Mouse (Mus musculus): ENCODE results near the gene Ugt1a8. TPM values are rescaled to one million over a fixed set of nuclear protein-coding genes. Genes with fewer than 3 reads are reported as not detected.

Gene Ugt1a8
- polyA plus RNA-seq, 1 experiment from 2014 or later = not detected

DNA sequence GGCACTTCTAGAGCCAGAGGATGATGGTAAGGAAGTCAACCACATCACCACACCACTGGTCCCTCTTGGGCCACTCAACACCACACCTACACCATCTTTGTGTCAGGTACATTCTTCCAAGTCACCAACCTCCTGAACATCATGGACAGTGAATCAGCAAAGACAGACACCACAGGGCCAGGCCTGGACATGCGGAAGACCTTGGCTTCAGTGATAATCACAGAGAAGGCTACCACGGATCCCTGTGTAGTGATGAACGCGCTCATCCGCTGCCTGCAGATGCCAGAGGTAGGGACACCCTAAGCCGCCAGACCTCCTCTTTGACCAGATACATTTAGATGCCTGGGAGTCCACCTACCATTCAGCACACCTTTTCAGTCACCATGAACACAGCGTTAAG is 140.5 kb downstream of the Ugt1a8 start:
- WGBS = 71% methylated on average over 7 of the region's 7 CpGs
- Histone ChIP-seq H3K4me2 (ENCODE audit: low read depth, low read length) (no peak overlapping the region), H3K27me3 (ENCODE audit: control insufficient read depth, insufficient read depth, low read depth, low read length) (no peaks in the 10 kb centered on the region), H3K9ac (ENCODE audit: low read length) (no peak overlapping the region), H3K27ac (ENCODE audit: low read length) (no peak overlapping the region), H3K4me3 (ENCODE audit: low read length) (no peak overlapping the region), H3K9me3 (ENCODE audit: control insufficient read depth, low read length) (peaks cover 63% of the 10 kb centered on the region), H3K36me3 (ENCODE audit: control insufficient read depth, insufficient read depth, low read length) (no peaks in the 10 kb centered on the region), H3K4me1 (replicated peaks; ENCODE audit: control insufficient read depth, insufficient read depth, low read length) (no peaks in the 10 kb centered on the region)
- no peak for ATAC-seq (ENCODE audit: low read depth)

DNA sequence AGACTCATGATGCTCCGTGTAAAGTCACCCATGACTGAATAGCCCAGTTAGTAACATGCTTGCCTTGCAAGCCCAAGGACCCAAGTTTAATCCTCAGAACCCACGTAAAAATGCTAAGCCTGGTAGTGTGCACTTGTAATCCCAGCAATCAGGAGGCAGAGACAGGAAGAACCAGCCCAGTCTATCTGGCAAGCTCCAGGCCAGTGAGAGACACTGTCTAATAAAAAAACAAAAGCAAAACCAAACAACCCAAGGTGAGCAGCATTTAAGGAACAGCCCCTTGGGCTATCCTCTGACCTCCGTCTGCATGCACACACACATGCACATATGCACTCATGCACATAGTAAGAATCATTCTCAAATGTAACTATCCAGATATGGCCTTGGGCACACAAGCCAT is 142.0 kb downstream of the Ugt1a8 start:
- H3K27ac ChIP-seq (ENCODE audit: low read length) = no peak overlapping the region
- no peak for ATAC-seq (ENCODE audit: low read depth)
- WGBS = 74% methylated on average over 3 of the region's 3 CpGs

DNA sequence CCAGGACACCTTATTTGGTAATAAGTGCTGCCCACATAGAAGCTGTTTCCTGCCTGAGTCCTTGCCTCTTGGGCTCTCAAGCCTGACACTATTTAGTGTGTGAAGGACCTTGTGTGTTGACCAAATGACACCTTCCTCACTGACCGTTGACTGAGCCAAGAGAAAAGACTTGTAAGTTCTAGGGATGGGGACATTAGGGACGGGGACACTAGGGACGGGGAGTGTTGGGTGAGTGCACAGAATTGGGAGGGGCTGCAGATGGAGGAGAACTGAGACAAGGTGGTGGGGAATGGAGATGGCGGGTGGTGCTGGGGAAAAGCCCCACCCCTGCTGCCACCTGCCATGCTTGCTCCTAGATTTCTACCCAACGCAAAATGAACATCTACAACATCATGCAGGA is 142.4 kb downstream of the Ugt1a8 start:
- 76% methylated on average over 5 of the region's 5 CpGs for WGBS
- Histone ChIP-seq H3K27ac (ENCODE audit: low read length) (no peak overlapping the region), H3K4me1 (replicated peaks; ENCODE audit: control insufficient read depth, insufficient read depth, low read length) (no peaks in the 10 kb centered on the region), H3K36me3 (ENCODE audit: control insufficient read depth, insufficient read depth, low read length) (no peaks in the 10 kb centered on the region), H3K27me3 (ENCODE audit: control insufficient read depth, insufficient read depth, low read depth, low read length) (no peaks in the 10 kb centered on the region), H3K4me2 (ENCODE audit: low read depth, low read length) (no peak overlapping the region), H3K9ac (ENCODE audit: low read length) (no peak overlapping the region), H3K4me3 (ENCODE audit: low read length) (no peak overlapping the region), H3K9me3 (ENCODE audit: control insufficient read depth, low read length) (peaks cover 78% of the 10 kb centered on the region)
- ATAC-seq (ENCODE audit: low read depth) = no peak

More for the DNA sequence above, 142.0 kb downstream of the Ugt1a8 start:
- Histone ChIP-seq H3K27me3 (ENCODE audit: control insufficient read depth, insufficient read depth, low read depth, low read length) (no peaks in the 10 kb centered on the region), H3K9ac (ENCODE audit: low read length) (no peak overlapping the region), H3K9me3 (ENCODE audit: control insufficient read depth, low read length) (peaks cover 75% of the 10 kb centered on the region), H3K36me3 (ENCODE audit: control insufficient read depth, insufficient read depth, low read length) (no peaks in the 10 kb centered on the region), H3K4me3 (ENCODE audit: low read length) (no peak overlapping the region), H3K4me2 (ENCODE audit: low read depth, low read length) (no peak overlapping the region), H3K4me1 (replicated peaks; ENCODE audit: control insufficient read depth, insufficient read depth, low read length) (no peaks in the 10 kb centered on the region)

DNA sequence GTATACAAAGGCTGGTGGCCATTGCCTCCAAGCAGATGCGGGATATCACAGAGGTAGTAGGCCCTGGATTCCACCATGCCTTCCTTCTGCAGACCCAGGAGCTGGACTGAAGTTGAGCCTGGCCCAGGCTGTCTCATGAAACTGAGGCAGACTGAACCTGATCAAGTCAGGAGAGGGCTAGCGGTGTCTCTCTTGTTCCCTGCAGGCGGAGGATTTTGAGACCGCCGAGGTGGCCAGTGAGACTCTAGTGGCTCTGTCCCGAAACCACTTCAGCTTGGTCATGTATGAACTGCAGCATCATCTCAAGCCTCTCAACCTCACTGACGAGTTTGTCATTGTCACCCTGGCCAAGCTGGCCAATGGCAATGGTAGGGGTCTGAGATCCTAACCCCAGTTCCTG is 142.8 kb downstream of the Ugt1a8 start:
- no peak for ATAC-seq (ENCODE audit: low read depth)

DNA sequence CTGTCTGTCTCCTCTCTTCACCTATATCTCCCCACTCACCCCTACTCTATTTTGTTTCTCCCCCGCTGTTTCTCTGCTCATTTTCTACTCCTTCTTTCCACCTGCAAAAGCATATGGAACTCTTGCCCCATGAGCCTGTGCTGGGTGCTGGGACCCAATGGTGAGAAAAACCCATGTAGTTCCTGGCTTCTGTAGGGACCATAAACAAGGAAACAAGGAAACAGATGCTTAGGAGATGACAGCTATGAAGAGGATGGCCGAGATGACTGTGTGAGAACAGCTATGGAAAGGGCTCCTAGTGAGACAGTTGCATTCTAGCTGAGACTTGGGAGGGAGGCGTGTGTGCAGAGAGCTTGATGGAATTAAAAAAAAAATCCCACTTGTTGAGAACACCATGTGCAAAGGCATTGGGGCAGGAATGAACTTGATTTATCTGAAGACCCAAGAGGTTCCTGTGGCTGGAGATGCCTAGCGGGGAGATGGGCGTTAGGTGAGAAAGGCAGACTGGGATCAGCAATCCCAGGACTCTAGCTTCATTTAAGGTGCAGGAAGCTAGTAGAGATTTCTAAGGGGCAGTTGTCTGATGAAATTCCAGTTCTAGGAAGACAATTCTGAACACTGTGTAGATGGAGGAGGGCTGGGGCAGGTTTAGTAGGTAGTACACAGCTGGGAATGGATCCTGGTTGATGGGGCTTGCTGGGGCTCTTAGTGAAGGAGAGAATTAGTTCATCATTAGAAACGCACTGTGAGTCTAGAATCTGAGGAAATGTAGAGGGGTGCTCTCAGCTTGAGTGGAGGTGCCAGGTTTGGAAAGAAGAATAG is 143.6 kb downstream of the Ugt1a8 start:
- Histone ChIP-seq H3K4me1 (replicated peaks; ENCODE audit: control insufficient read depth, insufficient read depth, low read length) (no peaks in the 10 kb centered on the region), H3K9ac (ENCODE audit: low read length) (no peak overlapping the region), H3K9me3 (ENCODE audit: control insufficient read depth, low read length) (peaks cover 80% of the 10 kb centered on the region), H3K4me3 (ENCODE audit: low read length) (no peak overlapping the region), H3K27me3 (ENCODE audit: control insufficient read depth, insufficient read depth, low read depth, low read length) (no peaks in the 10 kb centered on the region), H3K4me2 (ENCODE audit: low read depth, low read length) (no peak overlapping the region), H3K27ac (ENCODE audit: low read length) (no peak overlapping the region), H3K36me3 (ENCODE audit: control insufficient read depth, insufficient read depth, low read length) (no peaks in the 10 kb centered on the region)
- 70% methylated on average over 6 of the region's 6 CpGs for WGBS
- ATAC-seq (ENCODE audit: low read depth) = no peak

More for the DNA sequence above, 142.8 kb downstream of the Ugt1a8 start:
- Histone ChIP-seq H3K4me3 (ENCODE audit: low read length) (no peak overlapping the region), H3K9ac (ENCODE audit: low read length) (no peak overlapping the region), H3K4me1 (replicated peaks; ENCODE audit: control insufficient read depth, insufficient read depth, low read length) (no peaks in the 10 kb centered on the region), H3K9me3 (ENCODE audit: control insufficient read depth, low read length) (peaks cover 80% of the 10 kb centered on the region), H3K27me3 (ENCODE audit: control insufficient read depth, insufficient read depth, low read depth, low read length) (no peaks in the 10 kb centered on the region), H3K27ac (ENCODE audit: low read length) (no peak overlapping the region), H3K36me3 (ENCODE audit: control insufficient read depth, insufficient read depth, low read length) (no peaks in the 10 kb centered on the region), H3K4me2 (ENCODE audit: low read depth, low read length) (no peak overlapping the region)
- WGBS = 71% methylated on average over 7 of the region's 7 CpGs

DNA sequence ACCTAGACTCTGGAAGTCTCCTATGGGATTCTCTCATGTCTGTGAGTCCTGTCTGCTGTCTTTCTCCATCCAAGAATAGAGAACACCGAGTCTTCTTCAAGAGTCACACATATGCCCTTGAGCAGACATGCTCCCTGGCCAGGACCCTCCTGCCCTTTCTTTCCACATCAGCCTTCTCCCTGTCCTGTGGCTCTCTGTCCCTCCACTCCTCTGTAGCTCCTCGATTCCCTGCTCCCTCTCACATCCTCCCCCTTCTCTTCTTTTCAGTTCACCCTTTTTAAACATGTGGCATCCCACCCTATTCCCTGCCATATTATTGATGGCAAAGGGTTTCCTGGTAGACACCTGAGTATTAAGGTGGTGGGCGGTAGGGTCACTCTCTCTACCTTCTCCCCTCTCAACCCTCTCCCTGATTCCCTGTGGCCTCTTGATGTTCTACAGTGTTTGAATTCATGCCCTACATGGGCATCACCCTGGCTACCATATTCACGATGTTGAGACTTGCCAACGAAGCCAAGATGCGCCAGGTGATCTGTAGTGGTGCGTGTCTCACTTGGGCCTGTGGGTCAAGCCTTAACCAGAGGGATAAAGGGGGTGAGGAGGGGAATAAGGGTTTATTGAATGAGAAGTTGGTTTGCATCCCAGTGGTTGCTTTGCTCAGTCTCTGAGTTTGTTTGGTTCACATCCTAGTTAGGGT is 144.3 kb downstream of the Ugt1a8 start:
- Histone ChIP-seq H3K4me3 (ENCODE audit: low read length) (no peak overlapping the region), H3K4me2 (ENCODE audit: low read depth, low read length) (no peak overlapping the region), H3K27ac (ENCODE audit: low read length) (no peak overlapping the region), H3K27me3 (ENCODE audit: control insufficient read depth, insufficient read depth, low read depth, low read length) (no peaks in the 10 kb centered on the region), H3K9me3 (ENCODE audit: control insufficient read depth, low read length) (peaks cover 78% of the 10 kb centered on the region), H3K36me3 (ENCODE audit: control insufficient read depth, insufficient read depth, low read length) (no peaks in the 10 kb centered on the region), H3K4me1 (replicated peaks; ENCODE audit: control insufficient read depth, insufficient read depth, low read length) (no peaks in the 10 kb centered on the region), H3K9ac (ENCODE audit: low read length) (no peak overlapping the region)
- 63% methylated on average over 7 of the region's 7 CpGs for WGBS
- ATAC-seq (ENCODE audit: low read depth) = no peak

DNA sequence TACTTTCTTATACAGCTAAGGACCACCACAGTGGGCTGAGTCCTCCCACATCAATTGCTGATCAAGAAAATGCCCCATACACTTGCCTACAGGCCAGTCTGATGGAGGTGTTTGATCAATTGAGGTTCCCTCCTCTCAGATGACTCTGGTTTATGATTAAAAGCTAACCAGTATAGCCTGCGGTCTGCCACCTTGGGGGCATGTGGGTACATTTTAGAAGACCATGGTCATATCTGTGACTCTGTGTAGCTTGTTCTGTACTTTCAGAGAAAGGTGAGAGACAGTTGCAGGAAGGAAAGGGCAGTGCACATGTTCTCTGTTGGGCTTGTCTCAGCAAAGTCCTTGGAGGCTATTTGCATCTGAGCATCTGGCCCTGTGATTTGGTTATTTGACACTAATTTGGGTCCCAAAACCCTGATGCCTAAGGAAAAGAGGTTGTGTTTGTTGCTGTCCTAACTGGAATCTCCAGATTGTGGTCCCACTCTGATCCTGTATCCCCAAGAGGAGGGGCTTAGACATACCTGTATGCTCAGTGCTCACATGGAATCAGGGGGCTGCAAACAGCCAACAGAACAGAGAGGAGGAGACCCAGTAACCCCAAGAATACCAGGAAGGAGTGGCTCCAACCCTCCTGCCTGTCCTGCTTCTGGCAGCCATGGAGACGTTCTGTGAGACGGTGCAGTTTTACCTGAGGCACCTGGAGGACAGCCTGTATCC is 145.2 kb downstream of the Ugt1a8 start:
- no peaks in the 10 kb centered on the region for H3K4me1 ChIP-seq (replicated peaks; ENCODE audit: control insufficient read depth, insufficient read depth, low read length)
- no peaks in the 10 kb centered on the region for H3K36me3 ChIP-seq (ENCODE audit: control insufficient read depth, insufficient read depth, low read length)
- ATAC-seq (ENCODE audit: low read depth) = no peak
- no peak overlapping the region for H3K4me2 ChIP-seq (ENCODE audit: low read depth, low read length)
- H3K9ac ChIP-seq (ENCODE audit: low read length) = no peak overlapping the region
- no peaks in the 10 kb centered on the region for H3K27me3 ChIP-seq (ENCODE audit: control insufficient read depth, insufficient read depth, low read depth, low read length)
- no peak overlapping the region for H3K4me3 ChIP-seq (ENCODE audit: low read length)
- H3K27ac ChIP-seq (ENCODE audit: low read length) = no peak overlapping the region
- WGBS = 52% methylated on average over 3 of the region's 3 CpGs
- H3K9me3 ChIP-seq (ENCODE audit: control insufficient read depth, low read length) = peaks cover 84% of the 10 kb centered on the region

DNA sequence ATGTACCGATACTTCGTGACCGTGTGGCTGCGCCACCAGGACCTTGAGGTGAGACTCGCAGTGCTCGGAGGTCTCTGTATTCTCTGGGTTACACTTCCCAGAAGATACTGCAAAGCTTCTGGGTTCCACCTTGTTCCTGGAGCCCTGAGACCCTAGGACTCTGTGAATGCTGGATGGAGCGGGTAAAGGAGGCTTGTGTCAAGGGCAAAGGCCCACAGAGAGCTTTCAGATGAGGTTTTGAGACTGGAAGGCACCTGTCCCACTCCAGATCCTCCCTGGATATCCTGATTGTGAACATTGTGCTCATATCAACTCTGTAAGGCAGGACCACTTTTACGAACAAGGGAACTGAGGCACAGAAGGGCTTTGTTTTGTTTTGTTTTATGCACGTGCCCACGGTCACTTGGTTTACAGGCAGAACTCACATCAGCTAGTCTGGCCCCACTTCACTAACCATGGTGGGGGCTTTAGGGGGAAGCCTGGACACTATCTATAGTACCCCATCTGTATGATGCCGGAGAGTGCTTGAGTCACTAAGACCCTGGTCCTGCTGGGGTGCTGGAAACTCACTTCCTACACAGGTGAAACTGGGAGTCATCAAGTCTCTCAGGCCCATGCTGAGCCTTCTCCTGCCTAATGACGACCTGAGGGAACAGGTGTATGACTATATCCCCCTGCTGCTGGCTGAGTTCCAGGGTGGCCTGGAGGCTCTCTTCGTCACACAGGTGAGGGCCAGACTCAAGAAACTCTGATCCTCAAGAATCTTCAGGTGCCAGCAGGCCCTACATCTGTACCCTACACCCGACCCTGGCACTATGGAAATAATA is 146.0 kb downstream of the Ugt1a8 start:
- H3K4me2 ChIP-seq (ENCODE audit: low read depth, low read length) = no peak overlapping the region
- H3K36me3 ChIP-seq (ENCODE audit: control insufficient read depth, insufficient read depth, low read length) = no peaks in the 10 kb centered on the region
- WGBS = 64% methylated on average over 14 of the region's 14 CpGs
- no peak for ATAC-seq (ENCODE audit: low read depth)
- no peak overlapping the region for H3K9ac ChIP-seq (ENCODE audit: low read length)
- no peaks in the 10 kb centered on the region for H3K27me3 ChIP-seq (ENCODE audit: control insufficient read depth, insufficient read depth, low read depth, low read length)
- H3K27ac ChIP-seq (ENCODE audit: low read length) = no peak overlapping the region
- no peaks in the 10 kb centered on the region for H3K4me1 ChIP-seq (replicated peaks; ENCODE audit: control insufficient read depth, insufficient read depth, low read length)
- H3K4me3 ChIP-seq (ENCODE audit: low read length) = no peak overlapping the region
- peaks cover 84% of the 10 kb centered on the region for H3K9me3 ChIP-seq (ENCODE audit: control insufficient read depth, low read length)

Data from lung, embryonic 16.5 days (tissue).